Mouse (Mus musculus): Measurements from ENCODE around the gene Pkhd1.
"Not testable (repeated sequence)": the region's sequence is repeated elsewhere in the genome, so short reads cannot be mapped to it uniquely, and the experiment has no call there.

Gene Pkhd1

GRCm38 (mm10) chr1:20260403-20260802 is 357.5 kb downstream of the Pkhd1 start:
- DNase-seq, result no peak

- no peak for DNase-seq
Observed at GRCm38 (mm10) chr1:20248169-20248568, 369.7 kb downstream of the Pkhd1 start.

- no peak for DNase-seq
Observed at GRCm38 (mm10) chr1:20216681-20217080, 401.2 kb downstream of the Pkhd1 start.

GRCm38 (mm10) chr1:20190444-20190843 is 427.4 kb downstream of the Pkhd1 start:
- DNase-seq, result no peak

- no peak for DNase-seq
Observed at GRCm38 (mm10) chr1:20180157-20180556, 437.7 kb downstream of the Pkhd1 start.

GRCm38 (mm10) chr1:20171199-20171598 is 446.7 kb downstream of the Pkhd1 start:
- DNase-seq, result no peak

- not testable (repeated sequence) for DNase-seq
Observed at GRCm38 (mm10) chr1:20150627-20151026, 467.2 kb downstream of the Pkhd1 start.

GRCm38 (mm10) chr1:20150016-20150415 is 467.8 kb downstream of the Pkhd1 start:
- no peak for DNase-seq

GRCm38 (mm10) chr1:20136205-20136604 is 481.7 kb downstream of the Pkhd1 start:
- no peak for DNase-seq

- DNase-seq, result no peak
Observed at GRCm38 (mm10) chr1:20135065-20135618, 482.7 kb downstream of the Pkhd1 start.

- no peak for DNase-seq
Observed at GRCm38 (mm10) chr1:20133636-20134035, 484.2 kb downstream of the Pkhd1 start.

- no peak for DNase-seq
Observed at GRCm38 (mm10) chr1:20131786-20132596, 485.9 kb downstream of the Pkhd1 start.

- no peak for DNase-seq
Observed at GRCm38 (mm10) chr1:20117331-20117730, 500.5 kb downstream of the Pkhd1 start.

- DNase-seq, result no peak
Observed at GRCm38 (mm10) chr1:20069733-20070132, 548.1 kb downstream of the Pkhd1 start.

- no peak for DNase-seq
Observed at GRCm38 (mm10) chr1:20058245-20058644, 559.6 kb downstream of the Pkhd1 start.

GRCm38 (mm10) chr1:20039389-20039788 is 578.5 kb downstream of the Pkhd1 start:
- DNase-seq, result no peak

- DNase-seq, result no peak
Observed at GRCm38 (mm10) chr1:20035277-20035676, 582.6 kb downstream of the Pkhd1 start.

GRCm38 (mm10) chr1:20018198-20018925 is 599.5 kb downstream of the Pkhd1 start:
- DNase-seq, result no peak

GRCm38 (mm10) chr1:20017619-20018018 is 600.2 kb downstream of the Pkhd1 start:
- DNase-seq, result no peak
